Mouse (Mus musculus): ENCODE data around the gene Frem1. TPM values are rescaled to one million over a fixed set of nuclear protein-coding genes. Genes with fewer than 3 reads are reported as not detected.

Gene Frem1
- polyA plus RNA-seq, 1 experiment from 2014 or later = not detected

DNA sequence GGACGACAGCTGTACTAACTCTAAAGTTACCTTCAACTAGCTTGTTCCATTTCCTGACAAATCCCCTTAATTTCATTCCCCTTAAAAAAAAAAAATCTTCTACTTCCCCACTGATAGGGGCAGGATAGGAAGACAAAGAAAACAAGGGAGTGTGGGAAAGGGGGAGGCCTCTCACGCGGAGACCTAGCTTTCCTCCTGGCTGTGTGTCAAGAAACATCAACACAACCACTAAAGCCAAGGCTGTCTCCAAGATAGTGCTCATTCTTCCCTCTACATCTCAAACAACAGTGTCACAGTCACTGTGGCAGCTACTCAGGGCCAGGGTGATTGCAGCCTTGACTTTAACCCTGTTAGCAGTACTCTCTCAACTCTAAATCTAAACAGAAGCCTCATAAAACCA lies 191.6 kb downstream of the Frem1 start:
- 98% methylated on average over 3 of the region's 3 CpGs for WGBS (ENCODE audit: missing documents)
- H3K4me3 ChIP-seq (ENCODE audit: inconsistent target) = no peak overlapping the region
- H3K79me2 ChIP-seq (ENCODE audit: inconsistent target) = peaks cover 36% of the 10 kb centered on the region
- H3K27ac ChIP-seq = no peak overlapping the region
- no peaks in the 10 kb centered on the region for H3K36me3 ChIP-seq (ENCODE audit: inconsistent target)

DNA sequence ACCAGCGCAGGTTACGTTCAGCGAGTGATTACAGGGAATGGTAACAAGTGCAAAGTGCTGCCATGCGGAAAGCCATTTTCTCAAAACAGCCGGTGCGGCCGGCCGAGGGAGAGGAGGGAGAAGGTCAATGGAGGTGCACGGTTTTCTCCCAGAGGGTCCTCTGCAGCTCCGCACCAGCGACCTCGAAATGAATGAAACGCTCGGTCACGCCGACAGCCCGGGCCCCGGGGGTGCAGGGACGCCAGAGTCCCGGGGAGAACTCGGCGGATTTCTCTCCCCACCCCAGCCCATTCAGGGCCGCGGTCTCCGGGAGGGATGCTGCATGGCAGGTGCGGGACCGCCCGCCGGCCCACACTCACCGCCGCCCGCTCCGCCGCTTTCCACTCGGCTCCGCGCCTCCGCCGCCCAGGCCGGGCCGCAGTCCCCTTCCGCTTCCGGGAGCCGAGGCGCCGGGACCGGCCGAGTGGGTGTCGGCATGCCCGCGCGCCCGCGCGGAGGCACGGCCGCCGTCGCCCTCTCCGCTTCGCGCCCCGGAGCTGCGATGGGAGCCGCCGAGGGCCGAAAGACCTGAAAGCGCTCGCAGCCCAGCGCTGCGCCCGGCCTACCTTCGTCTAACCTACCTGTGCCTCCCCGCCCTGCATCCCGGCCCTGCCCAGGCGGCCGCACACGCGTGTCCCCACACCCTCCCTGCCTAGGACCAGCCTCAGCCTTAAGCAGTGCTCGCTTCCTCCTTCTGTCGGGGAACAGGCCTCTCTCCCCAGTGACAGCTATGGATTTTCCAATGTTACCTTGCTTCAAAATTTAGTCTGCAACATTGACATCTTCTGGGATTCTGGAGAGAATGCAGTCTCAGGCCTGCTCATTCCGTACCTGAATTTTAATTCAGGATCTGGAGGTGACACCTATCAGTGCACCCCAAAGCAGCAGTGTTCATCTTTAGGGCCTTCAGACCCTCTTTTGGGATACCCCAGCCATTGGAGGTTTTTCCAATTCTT lies 192.7 kb downstream of the Frem1 start, which contains the start of gene Zdhhc21:
TSS of gene Zdhhc21 (minus strand) at position 828 of the 995 bp plus-strand sequence.
- Histone ChIP-seq H3K36me3 (ENCODE audit: inconsistent target) (no peaks in the 10 kb centered on the region), H3K4me3 (ENCODE audit: inconsistent target) (peak within 1 kb of the TSS; percentile 80), H3K79me2 (ENCODE audit: inconsistent target) (peaks cover 48% of the 10 kb centered on the region), H3K27ac (peak within 1 kb of the TSS; percentile 24; the same call in 1 of the 2 replicates)
- WGBS (ENCODE audit: missing documents) = 2% methylated on average over 82 of the region's 82 CpGs

DNA sequence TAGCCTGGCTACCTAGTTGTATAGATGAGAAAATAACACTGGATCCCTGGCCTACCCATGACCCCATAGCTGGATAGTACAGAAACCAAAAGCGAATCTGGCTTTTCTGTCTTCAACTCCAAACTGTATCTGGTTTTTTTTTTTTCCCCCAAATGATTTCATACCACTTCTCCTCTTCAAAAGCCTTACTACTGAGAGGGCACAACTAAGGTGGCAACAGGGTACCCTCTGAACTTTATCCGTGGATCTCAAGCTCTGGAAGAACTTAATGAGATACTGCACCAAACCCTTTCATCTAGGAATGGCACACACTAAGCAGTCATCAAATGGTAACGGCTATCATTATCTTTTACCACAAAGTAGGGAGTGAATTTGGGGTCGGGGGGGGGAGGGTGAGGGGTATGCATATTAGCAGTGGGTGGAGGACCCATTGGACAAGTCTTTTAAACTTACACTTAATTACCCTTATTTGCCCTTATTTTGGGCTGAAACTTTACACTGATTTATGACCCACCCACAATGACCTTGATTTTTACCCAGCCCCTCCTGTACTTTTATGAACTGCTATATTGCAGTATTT lies 193.6 kb downstream of the Frem1 start:
- Histone ChIP-seq H3K4me3 (ENCODE audit: inconsistent target) (peak overlapping the region; percentile 80), H3K36me3 (ENCODE audit: inconsistent target) (no peaks in the 10 kb centered on the region), H3K27ac (peak overlapping the region; percentile 24; the same call in 1 of the 2 replicates), H3K79me2 (ENCODE audit: inconsistent target) (peaks cover 56% of the 10 kb centered on the region)
- WGBS (ENCODE audit: missing documents) = 34% methylated on average over 4 of the region's 4 CpGs

DNA sequence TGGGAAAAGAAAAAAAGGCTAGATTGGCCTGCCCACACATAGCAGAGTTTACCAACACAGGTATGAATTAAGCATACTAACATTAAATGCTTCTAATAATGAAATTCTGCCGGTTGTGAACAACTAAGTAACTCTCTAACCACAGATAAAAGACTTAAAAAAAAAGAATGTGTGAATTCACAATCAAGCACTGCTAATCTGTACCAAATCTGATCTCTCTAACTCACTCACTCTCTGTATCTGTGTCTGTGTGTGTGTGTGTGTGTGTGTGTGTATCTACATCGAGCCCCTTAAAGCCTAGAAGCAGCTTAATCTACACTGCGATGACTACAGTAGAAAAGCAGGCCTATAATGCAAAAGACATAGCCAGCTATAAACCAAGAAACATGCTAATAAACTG lies 195.2 kb downstream of the Frem1 start:
- Histone ChIP-seq H3K36me3 (ENCODE audit: inconsistent target) (no peaks in the 10 kb centered on the region), H3K79me2 (ENCODE audit: inconsistent target) (peaks cover 63% of the 10 kb centered on the region), H3K27ac (no peak overlapping the region), H3K4me3 (ENCODE audit: inconsistent target) (no peak overlapping the region)
- 87% methylated on average over 3 of the region's 3 CpGs for WGBS (ENCODE audit: missing documents)

DNA sequence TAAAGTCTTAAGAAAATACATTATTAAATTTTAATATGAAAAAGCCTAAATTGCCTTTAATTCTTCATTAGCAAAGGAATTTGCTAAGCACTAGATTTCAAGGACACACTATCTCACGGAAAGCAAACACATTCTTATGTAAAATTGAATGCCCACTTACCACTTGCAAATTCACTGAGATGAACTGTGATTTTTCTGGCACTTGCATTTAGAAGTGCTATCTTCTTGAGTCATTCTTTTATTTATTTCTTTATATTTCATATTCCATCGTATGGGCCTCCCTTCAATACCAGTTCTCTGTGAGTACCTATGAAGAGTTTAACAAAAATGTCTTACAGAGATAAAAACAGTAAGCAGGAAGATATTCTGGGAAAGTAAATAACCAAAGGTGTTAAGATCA lies 198.3 kb downstream of the Frem1 start:
- Histone ChIP-seq H3K27ac (no peak overlapping the region), H3K4me3 (ENCODE audit: inconsistent target) (no peak overlapping the region), H3K79me2 (ENCODE audit: inconsistent target) (peaks cover 63% of the 10 kb centered on the region), H3K36me3 (ENCODE audit: inconsistent target) (no peaks in the 10 kb centered on the region)
- WGBS (ENCODE audit: missing documents) = 95% methylated on average over 2 of the region's 2 CpGs

DNA sequence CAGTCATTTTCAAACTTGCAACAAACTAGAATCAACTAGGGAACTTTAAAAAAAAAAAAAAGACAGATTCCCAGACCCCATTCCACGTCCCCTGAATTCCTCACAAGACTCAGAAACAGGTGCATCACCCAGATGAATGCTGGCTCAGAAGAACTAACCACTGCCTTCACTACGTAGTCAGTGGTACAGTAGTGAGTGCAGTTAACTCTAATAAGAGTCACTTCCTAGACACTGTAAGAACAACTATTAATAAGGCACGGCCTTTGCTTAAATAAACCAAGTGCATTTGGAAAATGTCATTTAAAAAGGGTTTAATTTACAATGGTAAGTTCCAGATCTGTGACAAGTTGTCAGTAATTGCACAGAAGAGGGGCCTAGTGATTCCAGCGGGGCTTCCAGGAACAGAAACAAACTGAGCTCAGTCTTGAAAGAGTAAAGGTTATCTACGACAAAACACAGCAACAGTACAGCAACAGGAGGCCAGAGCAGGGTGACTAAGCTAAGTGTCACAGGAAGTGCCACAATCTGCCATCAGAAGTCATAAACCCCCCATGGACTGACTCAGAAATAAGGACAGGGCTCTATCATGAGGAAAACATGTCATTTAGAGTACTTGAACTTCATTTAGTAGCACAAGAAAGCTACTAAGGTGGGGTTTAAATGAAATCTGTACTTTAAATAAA lies 203.4 kb downstream of the Frem1 start:
- no peak overlapping the region for H3K27ac ChIP-seq
- 50% methylated on average over 5 of the region's 5 CpGs for WGBS (ENCODE audit: missing documents)
- H3K79me2 ChIP-seq (ENCODE audit: inconsistent target) = peaks cover 13% of the 10 kb centered on the region; the same call in 1 of the 2 replicates
- no peak overlapping the region for H3K4me3 ChIP-seq (ENCODE audit: inconsistent target)
- peaks cover 11% of the 10 kb centered on the region for H3K36me3 ChIP-seq (ENCODE audit: inconsistent target)

Other genes with a start within 250 kb of the Frem1 start
- 8.8 to 17.3 TPM (median 9.2 TPM) in 3 replicates for gene Zdhhc21, start 192.4 kb downstream of the Frem1 start, polyA plus RNA-seq (2018)
- not detected in 3 replicates for gene Cer1, start 167.2 kb downstream of the Frem1 start, polyA plus RNA-seq (2018)

All from macrophage (primary cell).